Mouse (Mus musculus): Measurements from ENCODE around the gene Ttc30b. TPM values are rescaled to one million over a fixed set of nuclear protein-coding genes. Genes with fewer than 3 reads are reported as not detected.

Gene Ttc30b
- total and polyA plus RNA-seq, 2 experiments from 2014 or later: 14.0 to 26.7 TPM

DNA sequence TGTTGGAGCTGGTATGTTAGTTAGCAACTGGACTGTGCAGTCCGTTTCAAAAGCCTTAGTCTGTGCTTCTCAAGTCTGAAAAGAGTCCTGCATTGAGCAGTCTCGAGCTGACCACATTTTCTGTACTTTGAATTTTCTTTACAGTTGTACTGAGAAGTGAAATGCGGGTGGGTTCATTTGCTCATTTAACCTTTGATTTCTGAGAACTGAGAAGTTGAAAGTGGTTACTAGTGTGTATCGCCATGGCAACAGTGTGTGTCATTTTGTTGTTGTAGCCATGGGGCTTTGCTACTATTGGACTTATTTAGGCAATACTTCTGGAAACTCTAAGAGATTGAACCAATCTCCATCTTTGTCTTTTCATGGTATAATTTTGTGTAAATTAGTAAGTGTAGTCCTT lies 46.4 kb downstream of the Ttc30b start:
- no peak overlapping the region for H3K27ac ChIP-seq (ENCODE audit: low read depth)

More for the DNA sequence above, 46.4 kb downstream of the Ttc30b start:
- Histone ChIP-seq H3K4me2 (ENCODE audit: low read depth, low read length) (no peak overlapping the region), H3K36me3 (replicated peaks; ENCODE audit: control insufficient read depth, insufficient read depth, low read length) (peaks cover 8% of the 10 kb centered on the region), H3K27me3 (ENCODE audit: control insufficient read depth, insufficient read depth, low read length) (no peaks in the 10 kb centered on the region), H3K4me1 (ENCODE audit: control insufficient read depth, insufficient read depth) (no peaks in the 10 kb centered on the region), H3K4me3 (ENCODE audit: low read depth, low read length) (no peak overlapping the region), H3K9me3 (replicated peaks; ENCODE audit: control insufficient read depth, low read length) (no peaks in the 10 kb centered on the region), H3K9ac (replicated peaks; ENCODE audit: low read depth, low read length) (no peak overlapping the region)
- ATAC-seq (ENCODE audit: insufficient read depth, low read depth) (no peak), DNase-seq (ENCODE audit: low spot score) (no peak)
- 88% methylated on average over 4 of the region's 4 CpGs for WGBS
- TF ChIP-seq CTCF (IDR thresholded peaks at IDR 0.05; ENCODE audit: low read depth) (no peak), EP300 (IDR thresholded peaks at IDR 0.05; ENCODE audit: low read depth) (no peak)

Other genes starting within 250 kb of the Ttc30b start
- 47.1 and 55.2 TPM in 2 replicates for gene Nfe2l2, start 233.9 kb downstream of the Ttc30b start, total RNA-seq (2014; rRNA removed; ENCODE audit: low replicate concordance)
- gene Nfe2l2, start 233.9 kb downstream of the Ttc30b start, polyA plus RNA-seq (2015; fragmentation: Nextera tagmentation; extraction: Ambion mirVana): 50.1 and 50.4 TPM in 2 replicates
- gene Agps, start 106.4 kb downstream of the Ttc30b start, total RNA-seq (2014; rRNA removed; ENCODE audit: low replicate concordance): 19.9 and 23.6 TPM in 2 replicates
- 11.8 and 12.4 TPM in 2 replicates for gene Agps, start 106.4 kb downstream of the Ttc30b start, polyA plus RNA-seq (2015; fragmentation: Nextera tagmentation; extraction: Ambion mirVana)
- 0.23 and 2.6 TPM in 2 replicates for gene Ttc30a2, start 39.6 kb upstream of the Ttc30b start, total RNA-seq (2014; rRNA removed; ENCODE audit: low replicate concordance)
- 1.2 and 1.4 TPM in 2 replicates for gene Ttc30a2, start 39.6 kb upstream of the Ttc30b start, polyA plus RNA-seq (2015; fragmentation: Nextera tagmentation; extraction: Ambion mirVana)
- gene Ttc30a1, start 43.4 kb upstream of the Ttc30b start, total RNA-seq (2014; rRNA removed; ENCODE audit: low replicate concordance): 7.3 and 9.4 TPM in 2 replicates
- gene Ttc30a1, start 43.4 kb upstream of the Ttc30b start, polyA plus RNA-seq (2015; fragmentation: Nextera tagmentation; extraction: Ambion mirVana): 3.3 and 3.7 TPM in 2 replicates